Mouse (Mus musculus): ENCODE data around the gene Dse.

DNA sequence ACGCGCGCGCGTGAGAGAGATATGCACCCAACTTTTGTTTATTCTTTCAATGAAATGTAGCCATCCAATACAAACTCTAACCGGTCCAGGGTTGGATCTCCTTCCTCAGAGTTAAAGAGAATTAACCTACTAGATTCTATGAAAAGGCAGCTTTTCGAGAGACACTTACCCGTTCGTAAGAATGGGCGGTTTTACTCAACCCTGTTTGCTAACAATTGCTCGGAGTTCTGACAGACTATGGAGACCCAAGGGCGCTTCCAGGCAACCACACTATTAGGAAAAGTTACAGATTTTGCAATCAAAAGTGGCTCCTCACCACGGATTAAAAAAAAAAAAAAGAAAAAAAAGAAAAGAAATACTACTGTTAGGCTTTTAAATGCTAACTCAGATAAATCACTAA lies 516 bp upstream of the Dse start:
- no peak for TF ChIP-seq MYOG (IDR thresholded peaks at IDR 0.05; ENCODE audit: control insufficient read depth, extremely low read depth, insufficient read length)
- no peak for TF ChIP-seq CTCF (IDR thresholded peaks at IDR 0.05; ENCODE audit: control insufficient read depth, insufficient read depth, insufficient read length)
- TF ChIP-seq MAX (IDR thresholded peaks at IDR 0.05): no peak
- TF ChIP-seq CEBPB (IDR thresholded peaks at IDR 0.05; ENCODE audit: low read depth): no peak
- no peak for TF ChIP-seq USF1 (IDR thresholded peaks at IDR 0.05; ENCODE audit: low read depth)

Data from C2C12 (cell line).